Mouse (Mus musculus): Measurements from ENCODE around the gene Rorc.

GRCm38 (mm10) chr3:94364154-94364526, 8.5 kb upstream of the Rorc start:
- TF ChIP-seq GATA1 (IDR thresholded peaks at IDR 0.05; ENCODE audit: low read length) (no peak), TAL1 (IDR thresholded peaks at IDR 0.05; ENCODE audit: low read length) (no peak)
